9 mouse cellular contexts compared by ENCODE assay signal in the genomic region with DNA sequence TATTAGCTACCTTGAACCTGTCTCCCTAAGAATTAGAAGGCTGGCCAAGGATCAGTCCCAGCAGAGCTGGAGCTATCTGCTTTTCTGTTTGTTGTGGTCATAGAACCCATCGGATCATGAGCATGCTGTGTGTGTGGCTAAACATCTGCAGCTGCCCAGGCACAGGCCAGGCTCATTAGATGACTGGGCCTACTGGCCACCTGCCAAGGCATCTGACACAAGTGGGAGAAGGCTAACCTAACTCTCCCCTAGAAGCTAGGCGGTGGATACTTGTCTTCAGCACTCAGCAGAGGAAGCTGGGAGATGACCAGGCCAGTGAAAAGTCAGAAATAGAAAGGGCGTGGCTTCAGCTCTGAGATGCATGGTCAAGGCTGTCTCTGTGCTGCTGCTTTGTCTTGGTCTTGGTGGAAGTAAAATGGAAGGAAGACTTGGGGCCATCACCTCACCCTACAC.
DNase-seq lines count a peak whose midpoint lies in the region; ATAC-seq lines count a peak whose summit lies in the region.
"Had no signal": no experiment of that assay in that cellular context is flagged by ENCODE, and none has a peak within 500 bp of the region (broad histone marks: within the 10 kb centered on the region; RNA-seq: fewer than 3 reads in every experiment).

No protein-coding gene starts in this region.

- H3K9ac ChIP-seq in limb, embryonic 13.5 days, result no peak overlapping the region
- no peak overlapping the region for H3K9ac ChIP-seq in midbrain, embryonic 12.5 days (replicated peaks)

- H3K27me3 ChIP-seq in hindbrain, embryonic 10.5 days (ENCODE audit: insufficient read depth, poor library complexity, severe bottlenecking), result no peaks in the 10 kb centered on the region
- no peaks in the 10 kb centered on the region for H3K27me3 ChIP-seq in limb, embryonic 13.5 days
- no peaks in the 10 kb centered on the region for H3K27me3 ChIP-seq in midbrain, embryonic 12.5 days

- DNase-seq in urinary bladder, postnatal 4 days (ENCODE audit: low spot score in 2 of 2), result peak; percentile 60 to 67
- DNase-seq in urinary bladder, adult 18-20 months (ENCODE audit: low spot score in 2 of 2), result no peak
- peak; percentile 43 for DNase-seq in forelimb bud, embryonic 11.5 days (ENCODE audit: low read depth, low spot score)
- DNase-seq in hindbrain, embryonic 10.5 days (ENCODE audit: low spot score), result peak; percentile 6
- DNase-seq in spleen, postnatal 14 days (ENCODE audit: low spot score in 2 of 2), result no peak
- DNase-seq in left cerebral cortex, adult 9 months (ENCODE audit: low spot score in 2 of 2), result no peak

- no peak overlapping the region for H3K4me3 ChIP-seq in hindbrain, embryonic 10.5 days
- no peak overlapping the region for H3K4me3 ChIP-seq in limb, embryonic 13.5 days
- no peak overlapping the region for H3K4me3 ChIP-seq in midbrain, embryonic 12.5 days
- H3K4me3 ChIP-seq: layer of hippocampus, adult 2 months had no signal

- H3K4me2 ChIP-seq in limb, embryonic 13.5 days (replicated peaks), result no peak overlapping the region
- no peak overlapping the region for H3K4me2 ChIP-seq in midbrain, embryonic 12.5 days (replicated peaks)

- no peaks in the 10 kb centered on the region for H3K9me3 ChIP-seq in hindbrain, embryonic 10.5 days
- no peaks in the 10 kb centered on the region for H3K9me3 ChIP-seq in limb, embryonic 13.5 days
- no peaks in the 10 kb centered on the region for H3K9me3 ChIP-seq in midbrain, embryonic 12.5 days

- 70% methylated on average over 3 of the region's 3 CpGs for WGBS in hindbrain, embryonic 10.5 days
- 37% methylated on average over 3 of the region's 3 CpGs for WGBS in limb, embryonic 13.5 days
- WGBS in midbrain, embryonic 12.5 days, result 61% methylated on average over 3 of the region's 3 CpGs

- peak overlapping the region; percentile 26 for H3K27ac ChIP-seq in hindbrain, embryonic 10.5 days
- H3K27ac ChIP-seq in limb, embryonic 13.5 days, result no peak overlapping the region
- no peak overlapping the region for H3K27ac ChIP-seq in midbrain, embryonic 12.5 days (replicated peaks)
- H3K27ac ChIP-seq: layer of hippocampus, adult 2 months had no signal

- H3K36me3 ChIP-seq in hindbrain, embryonic 10.5 days, result no peaks in the 10 kb centered on the region
- H3K36me3 ChIP-seq in limb, embryonic 13.5 days, result no peaks in the 10 kb centered on the region
- no peaks in the 10 kb centered on the region for H3K36me3 ChIP-seq in midbrain, embryonic 12.5 days

- ATAC-seq in limb, embryonic 13.5 days (ENCODE audit: low FRiP score, low read depth), result peak; percentile 81
- ATAC-seq in midbrain, embryonic 12.5 days (ENCODE audit: low FRiP score, low read depth), result peak; percentile 77

- H3K4me1 ChIP-seq in hindbrain, embryonic 10.5 days (replicated peaks), result peaks cover 17% of the 10 kb centered on the region; the same call in 1 of the 2 replicates
- H3K4me1 ChIP-seq in limb, embryonic 13.5 days, result peaks cover 37% of the 10 kb centered on the region
- H3K4me1 ChIP-seq in midbrain, embryonic 12.5 days, result peaks cover 14% of the 10 kb centered on the region; the same call in 1 of the 2 replicates

Comparison
In these comparisons a context has a peak if more than half of its experiments do, and no peak if none do; other contexts are left out.
1. DNase-seq: peak in urinary bladder, postnatal 4 days (2 of 2), forelimb bud, embryonic 11.5 days (single experiment) and hindbrain, embryonic 10.5 days (single experiment); none in urinary bladder, adult 18-20 months (0 of 2), spleen, postnatal 14 days (0 of 2) and left cerebral cortex, adult 9 months (0 of 2).